Mouse (Mus musculus) ES-Bruce4 (cell line): ENCODE measurements at regions not wholly inside any gene's neighbourhood (a gene's known extent, or its start where the extent isn't known, plus 50 kb on each side); places are given as distances from the start of the nearest gene placed in this dataset.

Experiments used
- H3K27ac ChIP-seq: 2 replicates; pipeline ENCODE4 v1.5.1; 2012; ENCODE audit warnings: low read length, inconsistent platforms; ENCODE audit not compliant: insufficient read depth
- H3K27me3 ChIP-seq: 2 replicates; pipeline ENCODE4 v1.6.1; 2012; ENCODE audit warnings: mild to moderate bottlenecking, low read length, inconsistent platforms; ENCODE audit not compliant: control insufficient read depth, poor library complexity, insufficient read depth, severe bottlenecking
- H3K36me3 ChIP-seq: 2 replicates; pipeline ENCODE4 v1.6.1; 2012; ENCODE audit warnings: inconsistent platforms, mild to moderate bottlenecking, low read length, moderate library complexity; ENCODE audit not compliant: control insufficient read depth, poor library complexity, insufficient read depth, severe bottlenecking
- H3K4me1 ChIP-seq: one replicate; pipeline ENCODE4 v1.8.1; 2011; ENCODE audit warnings: low read length; ENCODE audit not compliant: control insufficient read depth, insufficient read depth
- H3K4me3 ChIP-seq: 2 replicates; pipeline ENCODE4 v1.5.1; 2011; ENCODE audit warnings: low read depth, mild to moderate bottlenecking, low read length
- H3K9ac ChIP-seq: 2 replicates; pipeline ENCODE4 v1.6.1; 2012; ENCODE audit warnings: low read depth, mild to moderate bottlenecking, inconsistent platforms; ENCODE audit not compliant: poor library complexity, severe bottlenecking
- H3K9me3 ChIP-seq: replicated peaks from 2 replicates; pipeline ENCODE4 v1.6.1; 2012; ENCODE audit warnings: mild to moderate bottlenecking, low read length, inconsistent platforms; ENCODE audit not compliant: control insufficient read depth, poor library complexity, insufficient read depth, severe bottlenecking
- CTCF ChIP-seq: IDR thresholded peaks from one replicate; pipeline ENCODE4 v1.8.1; 2011; ENCODE audit warnings: low read depth, low read length
- EP300 ChIP-seq: IDR thresholded peaks from 2 replicates; pipeline ENCODE4 v1.6.1; 2011; ENCODE audit warnings: low read depth, low read length; ENCODE audit not compliant: insufficient read depth
- POLR2A ChIP-seq: IDR thresholded peaks from one replicate; pipeline ENCODE4 v1.8.1; 2011; ENCODE audit warnings: low read length; ENCODE audit not compliant: insufficient read depth

GRCm38 (mm10) chr9:30766701-30767100 lies 155.6 kb downstream of the Adamts15 start:
- no peak for TF ChIP-seq EP300
- no peak for TF ChIP-seq CTCF
- Histone ChIP-seq H3K9me3 (peaks cover 4% of the 10 kb centered on the region; the same call in 1 of the 2 replicates), H3K27ac (no peak overlapping the region)

GRCm38 (mm10) chr9:30766171-30766570 lies 156.1 kb downstream of the Adamts15 start:
- H3K9ac ChIP-seq = no peak overlapping the region
- H3K9me3 ChIP-seq = peaks cover 4% of the 10 kb centered on the region; the same call in 1 of the 2 replicates
- H3K4me3 ChIP-seq = no peak overlapping the region
- H3K36me3 ChIP-seq = no peaks in the 10 kb centered on the region
- no peaks in the 10 kb centered on the region for H3K4me1 ChIP-seq
- H3K27me3 ChIP-seq = no peaks in the 10 kb centered on the region
- H3K27ac ChIP-seq = no peak overlapping the region
- TF ChIP-seq EP300 = no peak
- TF ChIP-seq CTCF = no peak

More at GRCm38 (mm10) chr9:30766701-30767100, 155.6 kb downstream of the Adamts15 start:
- H3K4me3 ChIP-seq = no peak overlapping the region
- no peaks in the 10 kb centered on the region for H3K4me1 ChIP-seq
- no peaks in the 10 kb centered on the region for H3K36me3 ChIP-seq
- no peaks in the 10 kb centered on the region for H3K27me3 ChIP-seq
- H3K9ac ChIP-seq = no peak overlapping the region

- H3K27me3 ChIP-seq = no peaks in the 10 kb centered on the region
- no peaks in the 10 kb centered on the region for H3K4me1 ChIP-seq
- no peak for TF ChIP-seq CTCF
- no peak for TF ChIP-seq EP300
- no peak for TF ChIP-seq POLR2A
- H3K9me3 ChIP-seq = peaks cover 4% of the 10 kb centered on the region; the same call in 1 of the 2 replicates
- H3K4me3 ChIP-seq = no peak overlapping the region
- H3K27ac ChIP-seq = no peak overlapping the region
- H3K9ac ChIP-seq = no peak overlapping the region
- H3K36me3 ChIP-seq = no peaks in the 10 kb centered on the region
These were observed 157.2 kb downstream of the Adamts15 start for GRCm38 (mm10) chr9:30765017-30765569.

DNA sequence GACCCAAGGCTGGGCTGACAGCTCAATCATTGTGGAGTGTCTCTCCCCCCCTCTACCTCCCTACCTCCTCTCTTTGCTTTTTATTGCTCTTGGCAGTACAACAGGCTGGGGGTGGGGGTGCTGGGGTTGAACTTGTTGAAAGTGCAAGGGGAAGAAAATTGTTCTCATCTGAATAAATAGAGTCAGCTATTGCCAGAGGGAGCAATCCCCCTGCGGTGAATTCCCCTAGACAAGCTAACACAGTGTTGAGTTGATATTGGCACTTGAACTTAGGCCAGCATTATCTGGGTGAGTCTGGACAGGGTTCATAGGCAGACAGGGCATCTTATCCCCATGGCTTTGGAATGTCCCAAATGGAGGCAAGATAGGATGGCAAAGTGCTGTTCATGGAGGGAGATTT lies 159.3 kb downstream of the Adamts15 start:
- Histone ChIP-seq H3K9me3 (peaks cover 4% of the 10 kb centered on the region; the same call in 1 of the 2 replicates), H3K9ac (no peak overlapping the region), H3K4me3 (no peak overlapping the region), H3K36me3 (no peaks in the 10 kb centered on the region), H3K4me1 (no peaks in the 10 kb centered on the region), H3K27me3 (no peaks in the 10 kb centered on the region), H3K27ac (no peak overlapping the region)
- TF ChIP-seq EP300 = no peak
- TF ChIP-seq POLR2A = no peak
- TF ChIP-seq CTCF = no peak

DNA sequence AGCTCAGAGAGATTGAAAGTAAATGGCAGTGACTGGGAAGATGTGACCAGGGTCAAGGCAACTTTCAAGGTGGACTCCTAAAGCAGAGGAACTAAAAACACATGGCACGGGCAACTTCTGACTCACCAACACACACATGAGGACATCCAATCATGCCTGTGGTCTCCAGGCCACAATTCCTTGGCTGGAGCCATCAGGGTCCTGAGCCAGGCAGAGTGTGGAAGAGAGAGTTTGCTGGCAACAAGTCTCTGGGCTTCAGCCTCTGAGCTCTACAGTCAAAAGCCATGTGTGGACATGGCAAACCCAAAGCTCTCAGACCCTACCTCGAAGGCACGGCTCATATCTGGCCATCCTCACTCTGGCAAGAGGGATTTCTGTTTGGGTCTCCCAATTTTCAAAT lies 164.1 kb downstream of the Adamts15 start:
- Histone ChIP-seq H3K27ac (no peak overlapping the region), H3K36me3 (no peaks in the 10 kb centered on the region), H3K9me3 (no peaks in the 10 kb centered on the region), H3K27me3 (no peaks in the 10 kb centered on the region), H3K9ac (no peak overlapping the region), H3K4me3 (no peak overlapping the region), H3K4me1 (no peaks in the 10 kb centered on the region)
- TF ChIP-seq CTCF = no peak
- no peak for TF ChIP-seq POLR2A
- TF ChIP-seq EP300 = no peak

GRCm38 (mm10) chr9:30757406-30757805 lies 164.8 kb downstream of the Adamts15 start:
- no peaks in the 10 kb centered on the region for H3K27me3 ChIP-seq
- no peak overlapping the region for H3K27ac ChIP-seq
- no peak for TF ChIP-seq POLR2A
- TF ChIP-seq EP300 = no peak
- no peak for TF ChIP-seq CTCF
- H3K9me3 ChIP-seq = no peaks in the 10 kb centered on the region
- H3K4me3 ChIP-seq = no peak overlapping the region
- H3K9ac ChIP-seq = no peak overlapping the region
- H3K36me3 ChIP-seq = no peaks in the 10 kb centered on the region
- no peaks in the 10 kb centered on the region for H3K4me1 ChIP-seq
